8 mouse cellular contexts compared by ENCODE assay signal in genomic region chr8:91199876-91200275, GRCm38 (mm10). TPM values are rescaled to one million over a fixed set of nuclear protein-coding genes. Genes with fewer than 3 reads are reported as not detected.
DNase-seq lines count a peak whose midpoint lies in the region; ATAC-seq and TF ChIP-seq lines count a peak whose summit lies in the region.

Gene Aktip (minus strand): TSS chr8:91199976.

- no peaks in the 10 kb centered on the region for H3K36me3 ChIP-seq in intestine, postnatal 0 days (ENCODE audit: control insufficient read depth, insufficient read depth)
- H3K36me3 ChIP-seq in neural tube, embryonic 12.5 days, result no peaks in the 10 kb centered on the region

- no peak within 1 kb of the TSS for H3K4me2 ChIP-seq in intestine, postnatal 0 days (replicated peaks; ENCODE audit: low read depth)
- H3K4me2 ChIP-seq in neural tube, embryonic 12.5 days (replicated peaks), result no peak within 1 kb of the TSS

- H3K27me3 ChIP-seq in intestine, postnatal 0 days (replicated peaks; ENCODE audit: control insufficient read depth, insufficient read depth, low read length), result no peaks in the 10 kb centered on the region
- no peaks in the 10 kb centered on the region for H3K27me3 ChIP-seq in neural tube, embryonic 12.5 days (replicated peaks)

- no peak for DNase-seq in layer of hippocampus, adult 2 months (ENCODE audit: low spot score in 2 of 2)
- no peak for DNase-seq in layer of hippocampus, adult 9-11 months
- DNase-seq in brain, embryonic 14.5 days (ENCODE audit: low read depth), result no peak
- DNase-seq in heart, adult 18-20 months, result no peak
- no peak for DNase-seq in natural killer cell, adult 2 months (ENCODE audit: low spot score in 2 of 2)
- no peak for DNase-seq in kidney, adult 18-20 months

- H3K4me1 ChIP-seq in intestine, postnatal 0 days (replicated peaks; ENCODE audit: control insufficient read depth, insufficient read depth, low read length), result no peaks in the 10 kb centered on the region
- no peaks in the 10 kb centered on the region for H3K4me1 ChIP-seq in neural tube, embryonic 12.5 days

- H3K9ac ChIP-seq in intestine, postnatal 0 days (ENCODE audit: low read depth, low read length), result no peak within 1 kb of the TSS
- H3K9ac ChIP-seq in neural tube, embryonic 12.5 days, result no peak within 1 kb of the TSS

- TF ChIP-seq POLR2A in brain, embryonic 14.5 days (IDR thresholded peaks at IDR 0.05; ENCODE audit: borderline replicate concordance, extremely low read depth, insufficient read depth, insufficient read length, poor library complexity, severe bottlenecking), result no peak

- no peak for TF ChIP-seq CTCF in layer of hippocampus, adult 2 months (conservative IDR thresholded peaks at IDR 0.05)
- no peak for TF ChIP-seq CTCF in brain, embryonic 14.5 days (IDR thresholded peaks at IDR 0.05; ENCODE audit: borderline replicate concordance, extremely low read depth, insufficient read depth, insufficient read length)
- TF ChIP-seq CTCF in intestine, postnatal 0 days (IDR thresholded peaks at IDR 0.05; ENCODE audit: low read depth), result no peak

- ATAC-seq in intestine, postnatal 0 days, result no peak
- ATAC-seq in neural tube, embryonic 12.5 days (ENCODE audit: low FRiP score, low read depth), result no peak

- no peak within 1 kb of the TSS for H3K4me3 ChIP-seq in layer of hippocampus, adult 2 months
- no peak within 1 kb of the TSS for H3K4me3 ChIP-seq in intestine, postnatal 0 days (ENCODE audit: low read depth, low read length)
- no peak within 1 kb of the TSS for H3K4me3 ChIP-seq in neural tube, embryonic 12.5 days

- 89% methylated on average over 7 of the region's 7 CpGs for WGBS in intestine, postnatal 0 days
- WGBS in neural tube, embryonic 12.5 days, result 95% methylated on average over 7 of the region's 7 CpGs

- no peaks in the 10 kb centered on the region for H3K9me3 ChIP-seq in intestine, postnatal 0 days (ENCODE audit: control insufficient read depth)
- H3K9me3 ChIP-seq in neural tube, embryonic 12.5 days, result no peaks in the 10 kb centered on the region

- H3K27ac ChIP-seq in layer of hippocampus, adult 2 months, result no peak within 1 kb of the TSS
- no peak within 1 kb of the TSS for H3K27ac ChIP-seq in intestine, postnatal 0 days (ENCODE audit: low read depth, low read length)
- no peak within 1 kb of the TSS for H3K27ac ChIP-seq in neural tube, embryonic 12.5 days

RNA-seq across cellular contexts. Expression of gene Aktip, which starts in this region (rescaled TPM):
- total RNA-seq in layer of hippocampus, adult 2 months (2021), result 10 to 100 TPM; 93.4 to 93.9 TPM
- 72.0 and 78.0 TPM in 2 replicates for polyA plus RNA-seq in brain, embryonic 14.5 days (2012; rRNA removed)
- total RNA-seq in heart, adult 18-20 months (2021), result 10 to 100 TPM; 63.0 to 67.4 TPM
- 29.1 and 29.9 TPM in 2 replicates for polyA plus RNA-seq in intestine, postnatal 0 days (2015; fragmentation: Nextera tagmentation; extraction: Ambion mirVana)
- 81.4 and 86.6 TPM in 2 replicates for polyA plus RNA-seq in neural tube, embryonic 12.5 days (2016; fragmentation: Nextera tagmentation; extraction: Ambion mirVana)
